Mouse (Mus musculus) kidney, postnatal 0 days (tissue): ENCODE data around the gene Thap4. TPM values are rescaled to one million over a fixed set of nuclear protein-coding genes. Genes with fewer than 3 reads are reported as not detected.

Experiments used
- ATAC-seq: fragments of 200-750 bp; cut with Nextera tagmentation; replicated peaks from 2 replicates; pipeline ENCODE4 v1.8.0; 2017; ENCODE audit warnings: low read depth, moderate number of reproducible peaks, moderate TSS enrichment, moderate library complexity; ENCODE audit not compliant: low FRiP score
- DNase-seq: peaks from one replicate; pipeline ENCODE4 v3.0.0-alpha.2; 2016; ENCODE audit warnings: low spot score
- H3K27ac ChIP-seq: fragments of 300-500 bp; sonication (generic); 2 replicates; pipeline ENCODE4 v1.5.1; 2014; ENCODE audit warnings: mild to moderate bottlenecking
- H3K27me3 ChIP-seq: fragments of 300-500 bp; sonication (generic); 2 replicates; pipeline ENCODE4 v1.6.1; 2014; ENCODE audit warnings: low read length, mixed read lengths; ENCODE audit not compliant: insufficient read depth
- H3K36me3 ChIP-seq: fragments of 300-500 bp; sonication (generic); 2 replicates; pipeline ENCODE4 v1.6.1; 2014; ENCODE audit warnings: low read length, mixed read lengths; ENCODE audit not compliant: insufficient read depth
- H3K4me1 ChIP-seq: fragments of 300-500 bp; sonication (generic); replicated peaks from 2 replicates; pipeline ENCODE4 v1.6.1; 2014; ENCODE audit warnings: antibody characterized with exemption, low read length, mixed read lengths; ENCODE audit not compliant: insufficient read depth
- H3K4me2 ChIP-seq: fragments of 300-500 bp; sonication (generic); 2 replicates; pipeline ENCODE4 v1.6.1; 2014; ENCODE audit warnings: mild to moderate bottlenecking, low read length, moderate library complexity, mixed read lengths
- H3K4me3 ChIP-seq: fragments of 300-500 bp; sonication (generic); replicated peaks from 2 replicates; pipeline ENCODE4 v1.5.1; 2014; ENCODE audit warnings: low read depth, low read length
- H3K9ac ChIP-seq: fragments of 300-500 bp; sonication (generic); 2 replicates; pipeline ENCODE4 v1.6.1; 2014; ENCODE audit warnings: low read depth, low read length
- H3K9me3 ChIP-seq: fragments of 300-500 bp; sonication (generic); replicated peaks from 2 replicates; pipeline ENCODE4 v1.6.1; 2016; ENCODE audit warnings: low read length, inconsistent platforms, mixed read lengths
- CTCF ChIP-seq: IDR thresholded peaks from 2 replicates; pipeline ENCODE4 v1.5.1; 2016; ENCODE audit warnings: antibody characterized with exemption, low read depth, mild to moderate bottlenecking, moderate library complexity
- WGBS: fragments of 180-500 bp; shearing (Covaris S2); extraction: QIAGEN DNeasy Blood & Tissue Kit; methylation state at CpG from one replicate; pipeline ENCODE4 v1.1.7; 2014; 5-methylcytosine and 5-hydroxymethylcytosine counted together
- polyA plus RNA-seq: library from polyadenylated mRNA; unstranded; fragments of >200 nt; fragmentation: Nextera tagmentation; extraction: Ambion mirVana; gene quantifications from 2 replicates; pipeline ENCODE4 v1.2.1, GENCODE M21; 2015

Gene Thap4
- polyA plus RNA-seq, 1 experiment from 2014 or later: 82.9 TPM

DNA sequence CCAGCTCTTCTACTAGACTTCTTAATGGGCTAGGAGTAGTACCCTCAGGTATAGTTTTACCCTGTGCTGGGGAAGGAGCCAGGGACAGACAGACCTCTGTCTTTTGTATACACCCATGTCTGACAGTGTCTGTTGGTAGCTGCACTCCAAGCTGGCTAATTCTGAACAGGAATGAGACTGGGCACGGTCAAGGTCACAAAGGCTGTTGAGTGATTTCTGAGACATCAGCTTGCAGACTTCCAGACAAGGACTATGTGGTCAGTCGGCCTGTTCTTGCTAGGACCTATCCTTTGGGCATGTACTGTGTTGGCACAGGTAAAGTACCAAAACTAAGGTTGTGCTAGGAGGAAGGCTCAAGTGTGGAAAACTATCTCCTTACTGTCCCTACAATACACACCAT lies 38.5 kb downstream of the Thap4 start:
- Histone ChIP-seq H3K4me3 (no peak overlapping the region), H3K4me2 (no peak overlapping the region), H3K27ac (no peak overlapping the region), H3K9me3 (no peaks in the 10 kb centered on the region), H3K36me3 (peaks cover 26% of the 10 kb centered on the region; the same call in 1 of the 2 replicates), H3K9ac (no peak overlapping the region), H3K4me1 (no peaks in the 10 kb centered on the region), H3K27me3 (no peaks in the 10 kb centered on the region)
- DNase-seq (no peak), ATAC-seq (no peak)
- 89% methylated on average over 2 of the region's 2 CpGs for WGBS
- no peak for TF ChIP-seq CTCF

- no peak for ATAC-seq
Observed at GRCm38 (mm10) chr1:93705389-93705788, 49.3 kb downstream of the Thap4 start.

GRCm38 (mm10) chr1:93704341-93704740 lies 50.3 kb downstream of the Thap4 start:
- H3K4me3 ChIP-seq: no peak overlapping the region
- no peak for TF ChIP-seq CTCF
- H3K9ac ChIP-seq: no peak overlapping the region
- no peaks in the 10 kb centered on the region for H3K27me3 ChIP-seq
- H3K4me2 ChIP-seq: no peak overlapping the region
- H3K27ac ChIP-seq: no peak overlapping the region
- H3K4me1 ChIP-seq: no peaks in the 10 kb centered on the region
- no peaks in the 10 kb centered on the region for H3K9me3 ChIP-seq
- no peak for ATAC-seq
- 88% methylated on average over 9 of the region's 9 CpGs for WGBS
- peaks cover 22% of the 10 kb centered on the region for H3K36me3 ChIP-seq
- no peak for DNase-seq

More at GRCm38 (mm10) chr1:93705389-93705788, 49.3 kb downstream of the Thap4 start:
- Histone ChIP-seq H3K4me3 (no peak overlapping the region), H3K27ac (no peak overlapping the region), H3K4me1 (no peaks in the 10 kb centered on the region), H3K9ac (no peak overlapping the region), H3K4me2 (no peak overlapping the region), H3K36me3 (peaks cover 22% of the 10 kb centered on the region), H3K9me3 (no peaks in the 10 kb centered on the region), H3K27me3 (no peaks in the 10 kb centered on the region)
- no peak for DNase-seq
- 79% methylated on average over 3 of the region's 3 CpGs for WGBS
- no peak for TF ChIP-seq CTCF

DNA sequence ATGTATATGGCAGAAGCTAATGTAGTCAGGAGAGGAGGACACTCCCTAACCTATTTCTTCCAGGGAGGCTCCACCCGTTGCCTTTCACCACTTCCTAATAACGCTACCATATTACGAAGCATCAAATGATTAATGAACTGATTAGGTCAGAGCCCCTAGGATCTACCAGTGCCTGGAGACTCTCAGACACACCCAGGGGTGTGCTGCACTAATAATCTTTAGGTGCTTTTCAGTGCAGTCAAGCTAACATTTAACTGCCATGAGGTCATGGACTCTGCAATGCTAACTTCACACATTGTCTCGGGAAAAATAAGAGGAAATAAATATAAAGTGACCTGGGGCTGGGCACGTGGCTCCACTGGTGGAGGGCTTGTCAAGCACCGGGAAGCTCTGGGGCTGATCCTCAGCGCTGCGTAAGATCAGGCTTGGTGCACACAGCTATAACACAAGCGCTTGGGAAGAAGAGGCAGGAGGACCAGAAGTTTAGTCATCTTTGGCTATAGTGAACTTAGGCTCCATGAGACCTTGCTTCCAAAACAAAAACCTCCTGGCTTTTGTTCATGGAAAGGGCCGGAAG lies 51.1 kb downstream of the Thap4 start:
- no peak overlapping the region for H3K9ac ChIP-seq
- no peak for TF ChIP-seq CTCF
- no peak overlapping the region for H3K4me3 ChIP-seq
- no peak overlapping the region for H3K27ac ChIP-seq
- ATAC-seq (no peak), DNase-seq (no peak)
- 81% methylated on average over 10 of the region's 10 CpGs for WGBS
- peaks cover 22% of the 10 kb centered on the region for H3K36me3 ChIP-seq
- H3K9me3 ChIP-seq: no peaks in the 10 kb centered on the region
- H3K4me2 ChIP-seq: no peak overlapping the region
- H3K4me1 ChIP-seq: no peaks in the 10 kb centered on the region
- H3K27me3 ChIP-seq: no peaks in the 10 kb centered on the region

- no peak for DNase-seq
- H3K27ac ChIP-seq: no peak overlapping the region
- H3K4me2 ChIP-seq: no peak overlapping the region
- no peaks in the 10 kb centered on the region for H3K27me3 ChIP-seq
- no peak for ATAC-seq
- H3K36me3 ChIP-seq: peaks cover 22% of the 10 kb centered on the region
- H3K4me3 ChIP-seq: no peak overlapping the region
- no peak for TF ChIP-seq CTCF
- WGBS: 85% methylated on average over 1 of the region's 1 CpGs
- no peaks in the 10 kb centered on the region for H3K4me1 ChIP-seq
- no peaks in the 10 kb centered on the region for H3K9me3 ChIP-seq
- no peak overlapping the region for H3K9ac ChIP-seq
Observed at GRCm38 (mm10) chr1:93702106-93702505, 52.6 kb downstream of the Thap4 start.

DNA sequence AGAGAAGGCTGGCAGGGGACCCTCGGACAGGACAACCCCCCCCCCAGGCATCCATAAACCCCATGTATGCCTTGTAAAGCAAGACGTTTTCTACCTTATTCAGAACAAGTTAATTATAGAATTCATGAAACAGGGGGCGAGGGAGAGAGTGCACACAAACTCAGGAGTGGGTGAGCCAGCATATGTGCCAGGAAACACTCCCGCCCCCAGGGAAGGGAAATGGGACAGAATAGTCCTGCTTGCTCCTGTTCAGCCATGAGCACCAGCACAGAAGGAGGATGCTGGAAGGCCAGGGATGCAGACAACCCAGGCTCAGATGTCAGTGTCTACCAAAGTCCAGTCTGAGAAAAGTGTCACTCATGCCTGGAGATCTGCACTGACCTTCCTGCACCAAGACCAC lies 55.5 kb downstream of the Thap4 start:
- H3K4me1 ChIP-seq: no peaks in the 10 kb centered on the region
- H3K36me3 ChIP-seq: peaks cover 15% of the 10 kb centered on the region; the same call in 1 of the 2 replicates
- WGBS: 80% methylated on average over 4 of the region's 4 CpGs
- no peak overlapping the region for H3K9ac ChIP-seq
- no peak overlapping the region for H3K4me2 ChIP-seq
- TF ChIP-seq CTCF: no peak
- H3K27ac ChIP-seq: no peak overlapping the region
- ATAC-seq (no peak), DNase-seq (no peak)
- H3K4me3 ChIP-seq: no peak overlapping the region
- H3K9me3 ChIP-seq: no peaks in the 10 kb centered on the region
- H3K27me3 ChIP-seq: no peaks in the 10 kb centered on the region

DNA sequence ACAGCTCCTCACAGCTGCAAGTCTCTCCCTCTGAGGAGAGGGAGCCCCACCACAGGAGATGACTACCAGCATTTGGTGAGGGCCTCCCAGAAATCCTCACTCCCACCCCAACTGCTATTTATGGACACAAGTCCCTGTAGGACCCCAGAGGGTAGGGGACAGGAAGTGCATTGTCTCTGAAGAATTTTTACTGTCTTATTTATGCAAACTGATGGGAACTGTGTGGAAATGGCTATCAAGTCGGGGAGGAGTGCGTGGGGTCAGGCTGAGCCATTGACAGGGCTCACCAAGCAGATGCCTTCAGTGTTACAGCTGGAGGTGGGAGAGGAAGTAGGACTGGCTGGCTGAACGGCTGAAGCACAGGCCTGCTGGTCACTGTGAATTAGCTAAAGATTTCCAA lies 57.3 kb downstream of the Thap4 start:
- peak overlapping the region; percentile 70 for H3K27ac ChIP-seq
- no peaks in the 10 kb centered on the region for H3K27me3 ChIP-seq
- no peaks in the 10 kb centered on the region for H3K4me1 ChIP-seq
- no peaks in the 10 kb centered on the region for H3K9me3 ChIP-seq
- no peak overlapping the region for H3K9ac ChIP-seq
- H3K4me3 ChIP-seq: no peak overlapping the region
- 0 out of 2 replicates have a peak, but pooled peaks cover 5% of the 10 kb centered on the region for H3K36me3 ChIP-seq
- WGBS: 20% methylated on average over 3 of the region's 3 CpGs
- ATAC-seq (peak; percentile 57; the same call in 1 of the 2 replicates), DNase-seq (peak; percentile 80)
- no peak overlapping the region for H3K4me2 ChIP-seq
- no peak for TF ChIP-seq CTCF
